Comparison of ENCODE assay signal across 8 mouse cellular contexts in genomic region chr9:41207130-41208104, GRCm38 (mm10). TPM values are rescaled to one million over a fixed set of nuclear protein-coding genes. Genes with fewer than 3 reads are reported as not detected.
A peak's percentile ranks its signal among the peaks of the same experiment; 100 is the strongest.
DNase-seq lines count a peak whose midpoint lies in the region; ATAC-seq lines count a peak whose summit lies in the region.

No protein-coding gene starts in this region.

- DNase-seq in adipocyte (ENCODE audit: low spot score), result peak; percentile 98
- peak; percentile 100 for DNase-seq in embryo, embryonic 10 days (ENCODE audit: low spot score)
- DNase-seq in gastrocnemius, postnatal 10 days, result peak; percentile 94
- DNase-seq in induced T-regulatory cell, adult 2 months (ENCODE audit: low read depth), result peak; percentile 99
- peak; percentile 86 to 95 for DNase-seq in left cerebral cortex, adult 9 months (ENCODE audit: low spot score in 2 of 2)
- DNase-seq in right cerebral cortex, postnatal 14 days, result peak; percentile 96
- peak; percentile 81 to 91 for DNase-seq in urinary bladder, postnatal 36 days (ENCODE audit: low spot score in 2 of 2)

- peak; percentile 98 for ATAC-seq in megakaryocyte progenitor cell, adult 5-6 weeks (replicated peaks; ENCODE audit: poor library complexity)

RNA-seq across cellular contexts. Expression of gene Ubash3b, which starts 45.9 kb away (rescaled TPM):
- total RNA-seq in gastrocnemius, postnatal 10 days (2021), result 1 to 10 TPM; 2.2 to 3.3 TPM
- total RNA-seq in megakaryocyte progenitor cell, adult 5-6 weeks (2015), result 8.8 and 9.9 TPM in 2 replicates
- total RNA-seq in megakaryocyte progenitor cell, adult 5-6 weeks (2017), result 5.3 and 5.8 TPM in 2 replicates

Comparison
In these comparisons a context has a peak if more than half of its experiments do, and no peak if none do; other contexts are left out.
1. Peak in every context shown above with its lines: DNase-seq and ATAC-seq.